Mouse (Mus musculus): ENCODE data around the gene Arhgef16. TPM values are rescaled to one million over a fixed set of nuclear protein-coding genes. Genes with fewer than 3 reads are reported as not detected.

Arhgef16 gene
- total and polyA plus RNA-seq, 3 experiments, result not detected

- Histone ChIP-seq H3K79me2 (replicated peaks; ENCODE audit: control insufficient read depth, extremely low read depth, insufficient read depth, poor library complexity, severe bottlenecking) (no peaks in the 10 kb centered on the region), H3K4me2 (ENCODE audit: insufficient read depth, low read depth, poor library complexity, severe bottlenecking) (no peak overlapping the region), H3K9me3 (replicated peaks; ENCODE audit: low read length) (peaks cover 91% of the 10 kb centered on the region), H3K4me1 (ENCODE audit: control insufficient read depth in 1 of 2, insufficient read depth in 2 of 2) (no peaks in the 10 kb centered on the region), H3K27me3 (replicated peaks) (no peaks in the 10 kb centered on the region), H3K27ac (ENCODE audit: insufficient read depth, low read depth) (no peak overlapping the region), H3K9ac (ENCODE audit: insufficient read depth, low read depth) (no peak overlapping the region), H3K36me3 (replicated peaks in 1 of 2; ENCODE audit: control insufficient read depth in 1 of 2, insufficient read depth in 1 of 2, low read length in 1 of 2) (no peaks in the 10 kb centered on the region), H3K4me3 (replicated peaks in 1 of 3; ENCODE audit: low read depth in 2 of 3, low read length in 2 of 3, poor library complexity in 1 of 3) (no peak overlapping the region)
- dilution Hi-C loops (cut with MboI; ENCODE audit: extremely low pct_ligation_motif_present, extremely low pct_unique_long_range_greater_than_20kb, low sequenced_read_pairs) (no loop called here), in situ Hi-C loops (cut with MboI; ENCODE audit: low pct_ligation_motif_present, low pct_unique_long_range_greater_than_20kb, low sequenced_read_pairs) (no loop called here)
- no peak for TF ChIP-seq MAZ (IDR thresholded peaks at IDR 0.05; ENCODE audit: low read depth, low read length)
- no peak for TF ChIP-seq MAFK (IDR thresholded peaks at IDR 0.05; ENCODE audit: insufficient replicate concordance, low read length)
- TF ChIP-seq ZNF384 (IDR thresholded peaks at IDR 0.05; ENCODE audit: low read depth, low read length), result no peak
- TF ChIP-seq ETS1 (conservative IDR thresholded peaks at IDR 0.05; ENCODE audit: low read depth, low read length), result no peak
- no peak for TF ChIP-seq PAX5 (IDR thresholded peaks at IDR 0.05; ENCODE audit: low read length)
- no peak for TF ChIP-seq ELF1 (IDR thresholded peaks at IDR 0.05; ENCODE audit: low read depth, low read length)
- no peak for TF ChIP-seq CHD2 (IDR thresholded peaks at IDR 0.05; ENCODE audit: low read length)
- no peak for TF ChIP-seq UBTF (IDR thresholded peaks at IDR 0.05; ENCODE audit: low read depth, low read length)
- no peak for TF ChIP-seq SIN3A (IDR thresholded peaks at IDR 0.05; ENCODE audit: low read length)
- TF ChIP-seq JUN (IDR thresholded peaks at IDR 0.05; ENCODE audit: insufficient read depth, low read depth, low read length), result no peak
- TF ChIP-seq KAT2A (IDR thresholded peaks at IDR 0.05; ENCODE audit: insufficient replicate concordance, low read length), result no peak
- no peak for DNase-seq (ENCODE audit: extremely low read depth)
Observed at GRCm38 (mm10) chr4:154249316-154249715, 52.2 kb downstream of the Arhgef16 start.

GRCm38 (mm10) chr4:154248092-154248805, 53.2 kb downstream of the Arhgef16 start:
- Histone ChIP-seq H3K27ac (ENCODE audit: insufficient read depth, low read depth) (no peak overlapping the region), H3K4me1 (ENCODE audit: control insufficient read depth in 1 of 2, insufficient read depth in 2 of 2) (no peaks in the 10 kb centered on the region), H3K79me2 (replicated peaks; ENCODE audit: control insufficient read depth, extremely low read depth, insufficient read depth, poor library complexity, severe bottlenecking) (no peaks in the 10 kb centered on the region), H3K36me3 (replicated peaks in 1 of 2; ENCODE audit: control insufficient read depth in 1 of 2, insufficient read depth in 1 of 2, low read length in 1 of 2) (no peaks in the 10 kb centered on the region), H3K9me3 (replicated peaks; ENCODE audit: low read length) (peaks cover 91% of the 10 kb centered on the region), H3K4me2 (ENCODE audit: insufficient read depth, low read depth, poor library complexity, severe bottlenecking) (no peak overlapping the region), H3K27me3 (replicated peaks) (no peaks in the 10 kb centered on the region), H3K4me3 (replicated peaks in 1 of 3; ENCODE audit: low read depth in 2 of 3, low read length in 2 of 3, poor library complexity in 1 of 3) (no peak overlapping the region), H3K9ac (ENCODE audit: insufficient read depth, low read depth) (no peak overlapping the region)
- in situ Hi-C loops (cut with MboI; ENCODE audit: low pct_ligation_motif_present, low pct_unique_long_range_greater_than_20kb, low sequenced_read_pairs) (no loop called here), dilution Hi-C loops (cut with MboI; ENCODE audit: extremely low pct_ligation_motif_present, extremely low pct_unique_long_range_greater_than_20kb, low sequenced_read_pairs) (no loop called here)
- no peak for DNase-seq (ENCODE audit: extremely low read depth)
- TF ChIP-seq SIN3A (IDR thresholded peaks at IDR 0.05; ENCODE audit: low read length), result no peak
- TF ChIP-seq RAD21 (IDR thresholded peaks at IDR 0.05; ENCODE audit: low read depth, low read length), result no peak
- TF ChIP-seq CTCF (conservative IDR thresholded peaks at IDR 0.05 in 1 of 2, IDR thresholded peaks at IDR 0.05 in 1 of 2; ENCODE audit: low read depth in 2 of 2, low read length in 2 of 2), result no peak
- TF ChIP-seq USF1 (IDR thresholded peaks at IDR 0.05; ENCODE audit: low read depth, low read length), result no peak
- no peak for TF ChIP-seq KAT2A (IDR thresholded peaks at IDR 0.05; ENCODE audit: insufficient replicate concordance, low read length)
- TF ChIP-seq ZKSCAN1 (IDR thresholded peaks at IDR 0.05; ENCODE audit: borderline replicate concordance, low read depth, low read length), result no peak
- no peak for TF ChIP-seq ZNF384 (IDR thresholded peaks at IDR 0.05; ENCODE audit: low read depth, low read length)
- TF ChIP-seq TBP (conservative IDR thresholded peaks at IDR 0.05; ENCODE audit: low read depth, low read length), result no peak
- no peak for TF ChIP-seq NRF1 (IDR thresholded peaks at IDR 0.05; ENCODE audit: low read depth, low read length)
- no peak for TF ChIP-seq CHD1 (IDR thresholded peaks at IDR 0.05; ENCODE audit: low read depth, low read length)
- no peak for TF ChIP-seq BHLHE40 (IDR thresholded peaks at IDR 0.05; ENCODE audit: low read depth, low read length)
